Mouse (Mus musculus) embryonic fibroblast, embryonic 13.5 days (primary cell): ENCODE results near the gene Hspa8.

Source experiments
- CTCF ChIP-seq: IDR thresholded peaks from 2 replicates; pipeline ENCODE4 v1.5.1; 2011; ENCODE audit warnings: mild to moderate bottlenecking, control low read depth, low read length, moderate library complexity, borderline replicate concordance; ENCODE audit not compliant: insufficient read depth
- POLR2A ChIP-seq: IDR thresholded peaks from 2 replicates; pipeline ENCODE4 v1.6.1; 2011; ENCODE audit warnings: low read depth, mild to moderate bottlenecking, control low read depth, low read length, moderate library complexity

DNA sequence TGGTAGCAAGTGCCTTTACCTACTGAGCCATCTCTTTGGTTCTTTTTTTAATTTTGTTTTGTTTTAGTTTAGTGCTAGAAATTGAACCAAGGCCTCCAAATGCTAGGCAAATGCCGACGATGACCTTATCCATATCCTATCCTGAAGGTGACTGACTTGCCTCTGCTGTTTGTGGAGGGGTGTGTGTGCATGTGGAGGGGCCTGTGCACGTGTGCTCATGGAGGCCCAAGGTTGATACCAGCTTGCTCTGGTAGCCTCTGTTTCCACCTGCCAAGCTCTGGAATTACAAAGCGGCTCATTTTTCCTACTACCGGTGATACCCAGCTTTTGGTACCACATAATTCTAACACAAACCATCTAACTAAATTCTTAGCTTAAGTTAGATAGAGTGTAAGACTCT lies 7.2 kb upstream of the Hspa8 start:
- TF ChIP-seq CTCF (no peak), POLR2A (no peak)
